Mouse (Mus musculus) testis, adult 2 months (tissue): Measurements from ENCODE around the gene 4921524J17Rik.

Source experiments
- CTCF ChIP-seq: fragments of 200-500 bp; IDR thresholded peaks from 2 replicates; pipeline ENCODE4 v1.5.1; 2012; ENCODE audit warnings: low read depth, mild to moderate bottlenecking, inconsistent platforms, low read length, moderate library complexity; ENCODE audit not compliant: control insufficient read depth, insufficient read depth, insufficient replicate concordance
- POLR2A ChIP-seq: fragments of 200-500 bp; IDR thresholded peaks from 2 replicates; pipeline ENCODE4 v1.6.1; 2012; ENCODE audit warnings: low read depth, mild to moderate bottlenecking, inconsistent platforms, low read length, moderate library complexity; ENCODE audit not compliant: control insufficient read depth

GRCm38 (mm10) chr8:85391438-85391837, 41.2 kb downstream of the 4921524J17Rik start:
- TF ChIP-seq CTCF, result no peak
- TF ChIP-seq POLR2A, result no peak
